Mouse (Mus musculus): ENCODE measurements around the gene Rassf9. TPM values are rescaled to one million over a fixed set of nuclear protein-coding genes. Genes with fewer than 3 reads are reported as not detected.

Gene Rassf9
- polyA plus RNA-seq, 1 experiment from 2014 or later, result 6.0 TPM

DNA sequence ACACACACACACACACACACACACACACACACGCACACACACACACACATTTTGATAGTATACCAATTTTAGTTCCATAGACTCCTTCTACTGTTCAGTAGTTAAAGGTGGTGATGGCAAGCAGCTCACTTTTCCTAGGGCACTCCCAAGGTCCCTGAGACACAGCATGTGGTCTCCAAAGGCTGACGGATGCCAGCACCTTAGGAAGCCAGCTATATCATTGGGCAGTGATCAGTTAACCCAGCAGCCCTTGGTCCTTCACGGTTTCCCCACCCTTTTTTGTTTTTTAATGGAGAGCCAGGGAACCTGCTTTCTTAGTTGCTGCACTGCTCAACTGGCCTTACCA, 588 bp upstream of the Rassf9 start:
- peak overlapping the region; percentile 35; the same call in 1 of the 2 replicates for H3K4me3 ChIP-seq (ENCODE audit: low read depth, low read length)
- H3K9ac ChIP-seq (ENCODE audit: low read length), result no peak overlapping the region
- ATAC-seq (ENCODE audit: low FRiP score, low TSS enrichment), result no peak

DNA sequence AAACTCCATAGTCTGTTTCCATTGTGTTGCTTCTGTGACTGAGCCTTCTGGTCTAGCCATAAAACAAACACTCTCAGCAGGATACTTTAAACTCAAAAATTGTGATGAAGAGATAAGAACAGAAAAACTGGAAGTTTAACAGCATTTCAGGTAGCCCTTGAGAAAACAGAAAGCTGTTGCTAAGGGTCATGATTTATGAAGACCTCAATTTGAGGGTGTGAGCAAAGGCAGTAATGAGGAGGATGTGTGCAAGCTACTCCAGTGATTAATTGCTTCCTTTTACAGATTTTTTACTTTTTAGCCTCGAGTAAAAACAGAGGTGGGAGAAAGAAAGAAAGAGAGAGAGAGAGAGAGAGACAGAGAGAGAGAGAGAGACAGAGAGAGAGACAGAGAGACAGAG, 2.1 kb downstream of the Rassf9 start:
- Histone ChIP-seq H3K9me3 (ENCODE audit: control insufficient read depth, low read length) (no peaks in the 10 kb centered on the region), H3K4me1 (replicated peaks; ENCODE audit: control insufficient read depth, insufficient read depth) (no peaks in the 10 kb centered on the region), H3K27me3 (ENCODE audit: control insufficient read depth, insufficient read depth, low read length) (no peaks in the 10 kb centered on the region), H3K4me3 (ENCODE audit: low read depth, low read length) (no peak overlapping the region), H3K4me2 (replicated peaks; ENCODE audit: low read depth) (peak overlapping the region; percentile 34; the same call in 1 of the 2 replicates), H3K27ac (replicated peaks) (no peak overlapping the region), H3K36me3 (ENCODE audit: control insufficient read depth, insufficient read depth, low read length) (no peaks in the 10 kb centered on the region), H3K9ac (ENCODE audit: low read length) (no peak overlapping the region)
- DNase-seq (ENCODE audit: low spot score) (no peak), ATAC-seq (ENCODE audit: low FRiP score, low TSS enrichment) (no peak)
- 0% methylated on average over 1 of the region's 1 CpGs for WGBS
- TF ChIP-seq CTCF (IDR thresholded peaks at IDR 0.05; ENCODE audit: low read depth), result no peak
- no peak for TF ChIP-seq EP300 (optimal IDR thresholded peaks at IDR 0.05)

More for the DNA sequence above, 588 bp upstream of the Rassf9 start:
- Histone ChIP-seq H3K27ac (replicated peaks) (peak overlapping the region; percentile 84), H3K36me3 (ENCODE audit: control insufficient read depth, insufficient read depth, low read length) (no peaks in the 10 kb centered on the region), H3K4me1 (replicated peaks; ENCODE audit: control insufficient read depth, insufficient read depth) (no peaks in the 10 kb centered on the region), H3K9me3 (ENCODE audit: control insufficient read depth, low read length) (no peaks in the 10 kb centered on the region), H3K4me2 (replicated peaks; ENCODE audit: low read depth) (peak overlapping the region; percentile 37), H3K27me3 (ENCODE audit: control insufficient read depth, insufficient read depth, low read length) (no peaks in the 10 kb centered on the region)
- TF ChIP-seq EP300 (optimal IDR thresholded peaks at IDR 0.05) (no peak), CTCF (IDR thresholded peaks at IDR 0.05; ENCODE audit: low read depth) (no peak)
- WGBS, result 36% methylated on average over 3 of the region's 3 CpGs
- no peak for DNase-seq (ENCODE audit: low spot score)

DNA sequence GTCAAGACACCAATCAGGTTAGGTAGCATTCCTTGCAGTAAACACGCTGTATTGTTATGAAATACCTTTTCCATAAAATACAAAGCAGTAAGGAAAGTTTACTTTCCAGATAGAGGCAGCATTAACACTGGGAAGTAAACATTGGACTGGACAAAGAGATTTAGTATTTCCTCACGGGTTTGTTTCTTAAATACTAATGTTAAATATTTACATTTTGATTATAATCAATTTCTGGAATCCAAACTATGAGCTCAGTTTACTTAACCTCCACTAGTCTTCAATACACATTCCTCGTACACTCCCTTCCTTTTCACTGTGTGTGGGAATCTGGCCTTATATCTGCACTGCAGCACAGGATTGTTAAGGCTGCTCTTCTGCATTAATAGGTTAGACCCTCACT, 15.9 kb downstream of the Rassf9 start:
- no peak overlapping the region for H3K27ac ChIP-seq (replicated peaks)
- no peaks in the 10 kb centered on the region for H3K27me3 ChIP-seq (ENCODE audit: control insufficient read depth, insufficient read depth, low read length)
- TF ChIP-seq CTCF (IDR thresholded peaks at IDR 0.05; ENCODE audit: low read depth) (no peak), EP300 (optimal IDR thresholded peaks at IDR 0.05) (no peak)
- H3K4me1 ChIP-seq (replicated peaks; ENCODE audit: control insufficient read depth, insufficient read depth), result 0 out of 2 replicates have a peak, but pooled peaks cover 3% of the 10 kb centered on the region
- no peaks in the 10 kb centered on the region for H3K9me3 ChIP-seq (ENCODE audit: control insufficient read depth, low read length)
- DNase-seq (ENCODE audit: low spot score) (no peak), ATAC-seq (ENCODE audit: low FRiP score, low TSS enrichment) (peak; percentile 87)
- no peak overlapping the region for H3K9ac ChIP-seq (ENCODE audit: low read length)
- H3K4me3 ChIP-seq (ENCODE audit: low read depth, low read length), result no peak overlapping the region
- WGBS, result 20% methylated on average over 3 of the region's 3 CpGs
- H3K4me2 ChIP-seq (replicated peaks; ENCODE audit: low read depth), result no peak overlapping the region
- H3K36me3 ChIP-seq (ENCODE audit: control insufficient read depth, insufficient read depth, low read length), result no peaks in the 10 kb centered on the region

DNA sequence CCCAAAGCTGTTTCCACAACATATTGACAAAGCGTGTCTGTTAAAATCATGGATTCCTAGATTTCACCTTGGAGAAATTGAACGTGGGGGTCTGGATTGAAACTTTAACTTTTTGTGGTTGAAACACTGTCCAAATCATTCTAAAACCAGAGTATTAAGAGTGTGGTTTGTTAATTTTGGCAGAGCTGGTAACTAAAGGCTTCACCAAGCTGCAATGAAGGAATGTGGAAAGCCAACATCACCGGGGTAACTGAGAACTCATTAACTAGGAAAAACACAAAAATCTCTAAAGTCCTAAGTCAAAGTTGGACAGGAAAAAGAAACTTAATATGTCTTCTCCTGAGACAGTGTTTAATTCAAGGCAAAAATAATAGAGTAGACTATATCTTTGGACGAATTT, 41.9 kb downstream of the Rassf9 start:
- no peak overlapping the region for H3K9ac ChIP-seq (ENCODE audit: low read length)
- H3K27ac ChIP-seq (replicated peaks), result no peak overlapping the region
- DNase-seq (ENCODE audit: low spot score), result no peak
- H3K9me3 ChIP-seq (ENCODE audit: control insufficient read depth, low read length), result no peaks in the 10 kb centered on the region
- WGBS, result 51% methylated on average over 4 of the region's 4 CpGs
- H3K36me3 ChIP-seq (ENCODE audit: control insufficient read depth, insufficient read depth, low read length), result no peaks in the 10 kb centered on the region
- no peaks in the 10 kb centered on the region for H3K4me1 ChIP-seq (replicated peaks; ENCODE audit: control insufficient read depth, insufficient read depth)
- no peaks in the 10 kb centered on the region for H3K27me3 ChIP-seq (ENCODE audit: control insufficient read depth, insufficient read depth, low read length)
- H3K4me2 ChIP-seq (replicated peaks; ENCODE audit: low read depth), result no peak overlapping the region
- TF ChIP-seq CTCF (IDR thresholded peaks at IDR 0.05; ENCODE audit: low read depth) (no peak), EP300 (optimal IDR thresholded peaks at IDR 0.05) (no peak)
- no peak for ATAC-seq (ENCODE audit: low FRiP score, low TSS enrichment)
- no peak overlapping the region for H3K4me3 ChIP-seq (ENCODE audit: low read depth, low read length)

DNA sequence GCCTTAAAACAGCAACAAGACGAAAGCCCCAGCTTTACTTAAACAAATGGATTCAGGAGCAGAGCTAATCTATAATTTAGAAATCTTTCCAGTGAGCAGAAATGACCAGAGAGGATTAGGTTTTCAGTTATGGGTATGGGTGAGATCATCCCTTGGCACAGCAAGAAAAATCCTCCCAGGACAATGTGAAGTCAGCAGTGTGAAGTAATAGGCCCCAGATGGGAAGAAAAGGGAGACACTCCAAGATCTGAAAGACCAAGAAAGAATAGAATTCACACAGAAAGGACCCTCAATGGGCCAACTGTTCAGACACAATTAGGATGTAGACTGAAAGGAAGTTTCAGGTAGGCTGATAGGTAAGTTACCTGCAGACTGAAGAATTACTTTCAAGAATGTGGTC, 50.5 kb downstream of the Rassf9 start:
- Histone ChIP-seq H3K9me3 (ENCODE audit: control insufficient read depth, low read length) (no peaks in the 10 kb centered on the region), H3K36me3 (ENCODE audit: control insufficient read depth, insufficient read depth, low read length) (no peaks in the 10 kb centered on the region), H3K27me3 (ENCODE audit: control insufficient read depth, insufficient read depth, low read length) (no peaks in the 10 kb centered on the region), H3K4me2 (replicated peaks; ENCODE audit: low read depth) (no peak overlapping the region), H3K27ac (replicated peaks) (no peak overlapping the region), H3K9ac (ENCODE audit: low read length) (no peak overlapping the region), H3K4me1 (replicated peaks; ENCODE audit: control insufficient read depth, insufficient read depth) (no peaks in the 10 kb centered on the region), H3K4me3 (ENCODE audit: low read depth, low read length) (no peak overlapping the region)
- TF ChIP-seq EP300 (optimal IDR thresholded peaks at IDR 0.05) (no peak), CTCF (IDR thresholded peaks at IDR 0.05; ENCODE audit: low read depth) (no peak)
- no peak for DNase-seq (ENCODE audit: low spot score)
- 50% methylated on average over 1 of the region's 1 CpGs for WGBS
- no peak for ATAC-seq (ENCODE audit: low FRiP score, low TSS enrichment)

DNA sequence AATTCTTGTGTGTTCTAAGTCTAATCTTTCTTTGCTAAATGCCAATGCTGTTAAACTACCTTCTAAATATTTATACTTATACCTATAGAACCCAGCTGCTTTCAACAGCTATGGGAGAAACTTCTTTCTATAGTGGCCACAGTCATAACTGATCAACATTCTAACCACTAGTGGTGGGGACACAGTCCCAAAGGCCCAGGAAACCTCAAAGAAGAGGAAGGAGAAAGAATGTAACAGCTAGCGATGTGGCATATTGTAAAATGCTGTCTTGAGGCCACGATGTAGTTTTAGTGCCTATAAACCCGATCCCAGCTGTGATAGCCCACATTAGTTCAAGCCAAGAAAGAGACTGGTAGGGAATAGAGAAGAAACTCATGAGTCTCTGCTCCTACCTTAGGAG, 65.9 kb downstream of the Rassf9 start:
- DNase-seq (ENCODE audit: low spot score) (no peak), ATAC-seq (ENCODE audit: low FRiP score, low TSS enrichment) (no peak)
- no peaks in the 10 kb centered on the region for H3K4me1 ChIP-seq (replicated peaks; ENCODE audit: control insufficient read depth, insufficient read depth)
- H3K4me3 ChIP-seq (ENCODE audit: low read depth, low read length), result no peak overlapping the region
- 96% methylated on average over 3 of the region's 3 CpGs for WGBS
- H3K27ac ChIP-seq (replicated peaks), result no peak overlapping the region
- H3K9me3 ChIP-seq (ENCODE audit: control insufficient read depth, low read length), result no peaks in the 10 kb centered on the region
- H3K4me2 ChIP-seq (replicated peaks; ENCODE audit: low read depth), result no peak overlapping the region
- no peaks in the 10 kb centered on the region for H3K36me3 ChIP-seq (ENCODE audit: control insufficient read depth, insufficient read depth, low read length)
- TF ChIP-seq EP300 (optimal IDR thresholded peaks at IDR 0.05) (no peak), CTCF (IDR thresholded peaks at IDR 0.05; ENCODE audit: low read depth) (no peak)
- H3K27me3 ChIP-seq (ENCODE audit: control insufficient read depth, insufficient read depth, low read length), result no peaks in the 10 kb centered on the region
- H3K9ac ChIP-seq (ENCODE audit: low read length), result no peak overlapping the region

All from stomach, postnatal 0 days (tissue).